9 mouse cellular contexts compared by ENCODE assay signal in genomic region chr19:36705286-36706146, GRCm38 (mm10). TPM values are rescaled to one million over a fixed set of nuclear protein-coding genes. Genes with fewer than 3 reads are reported as not detected.
A peak's percentile ranks its signal among the peaks of the same experiment; 100 is the strongest.
DNase-seq lines count a peak whose midpoint lies in the region; ATAC-seq and TF ChIP-seq lines count a peak whose summit lies in the region.
"Had no signal": no experiment of that assay in that cellular context is flagged by ENCODE, and none has a peak within 500 bp of the region (broad histone marks: within the 10 kb centered on the region; RNA-seq: fewer than 3 reads in every experiment).

No protein-coding gene starts in this region.

- 84% methylated on average over 17 of the region's 17 CpGs for WGBS in forebrain, embryonic 11.5 days
- 80% methylated on average over 17 of the region's 17 CpGs for WGBS in forebrain, embryonic 12.5 days
- WGBS in heart, adult 2 months = 21% methylated on average over 17 of the region's 17 CpGs
- WGBS in stomach, embryonic 14.5 days = 52% methylated on average over 17 of the region's 17 CpGs
- 72% methylated on average over 17 of the region's 17 CpGs for WGBS in thymus, adult 2 months

- H3K4me2 ChIP-seq in forebrain, embryonic 11.5 days (ENCODE audit: low read depth, low read length, severe bottlenecking) = no peak overlapping the region
- no peak overlapping the region for H3K4me2 ChIP-seq in forebrain, embryonic 12.5 days
- no peak overlapping the region for H3K4me2 ChIP-seq in stomach, embryonic 14.5 days (replicated peaks; ENCODE audit: low read depth, low read length)
- H3K4me2 ChIP-seq: embryonic facial prominence, embryonic 12.5 days had no signal

- no peak for TF ChIP-seq EP300 in heart, adult 2 months (IDR thresholded peaks at IDR 0.05; ENCODE audit: insufficient read depth, low read depth, low read length)

- no peak for TF ChIP-seq POLR2A in heart, adult 2 months (IDR thresholded peaks at IDR 0.05; ENCODE audit: insufficient read depth, low read depth, low read length)
- no peak for TF ChIP-seq POLR2A in thymus, adult 2 months (IDR thresholded peaks at IDR 0.05; ENCODE audit: control insufficient read depth, extremely low read depth, insufficient read depth, low read length, poor library complexity)

- no peaks in the 10 kb centered on the region for H3K9me3 ChIP-seq in forebrain, embryonic 11.5 days (ENCODE audit: control insufficient read depth, low read length)
- H3K9me3 ChIP-seq in forebrain, embryonic 12.5 days = peaks cover 6% of the 10 kb centered on the region
- H3K9me3 ChIP-seq in stomach, embryonic 14.5 days (ENCODE audit: control insufficient read depth, low read depth, low read length) = no peaks in the 10 kb centered on the region
- H3K9me3 ChIP-seq: embryonic facial prominence, embryonic 12.5 days had no signal

- TF ChIP-seq CTCF in heart, adult 2 months (IDR thresholded peaks at IDR 0.05) = no peak
- TF ChIP-seq CTCF in thymus, adult 2 months (IDR thresholded peaks at IDR 0.05; ENCODE audit: borderline replicate concordance, control insufficient read depth, extremely low read depth, insufficient read depth, low read length, poor library complexity) = no peak

- no peak overlapping the region for H3K9ac ChIP-seq in forebrain, embryonic 11.5 days (ENCODE audit: low read length)
- no peak overlapping the region for H3K9ac ChIP-seq in forebrain, embryonic 12.5 days
- H3K9ac ChIP-seq in heart, adult 2 months (ENCODE audit: low read depth, low read length) = no peak overlapping the region
- H3K9ac ChIP-seq in stomach, embryonic 14.5 days (replicated peaks; ENCODE audit: low read depth, low read length) = no peak overlapping the region
- H3K9ac ChIP-seq: embryonic facial prominence, embryonic 12.5 days had no signal

- no peaks in the 10 kb centered on the region for H3K4me1 ChIP-seq in forebrain, embryonic 11.5 days (replicated peaks; ENCODE audit: control insufficient read depth, insufficient read depth, low read length)
- no peaks in the 10 kb centered on the region for H3K4me1 ChIP-seq in forebrain, embryonic 12.5 days
- H3K4me1 ChIP-seq in heart, adult 2 months (ENCODE audit: control insufficient read depth, insufficient read depth, low read length) = peaks cover 10% of the 10 kb centered on the region
- H3K4me1 ChIP-seq in stomach, embryonic 14.5 days (ENCODE audit: control insufficient read depth, insufficient read depth, low read length) = peaks cover 27% of the 10 kb centered on the region
- H3K4me1 ChIP-seq in thymus, adult 2 months (replicated peaks; ENCODE audit: control insufficient read depth, insufficient read depth, low read length) = no peaks in the 10 kb centered on the region

- intact Hi-C loops in heart, adult 2 months (cut with DNase I) = no loop called here

- H3K79me2 ChIP-seq in heart, adult 2 months (replicated peaks; ENCODE audit: control insufficient read depth, insufficient read depth, low read length) = no peaks in the 10 kb centered on the region

- H3K27ac ChIP-seq in forebrain, embryonic 11.5 days (ENCODE audit: low read depth, low read length) = no peak overlapping the region
- no peak overlapping the region for H3K27ac ChIP-seq in forebrain, embryonic 12.5 days
- H3K27ac ChIP-seq in heart, adult 2 months = peak overlapping the region; percentile 65
- H3K27ac ChIP-seq in stomach, embryonic 14.5 days (ENCODE audit: low read length) = peak overlapping the region; percentile 52; the same call in 1 of the 2 replicates
- no peak overlapping the region for H3K27ac ChIP-seq in thymus, adult 2 months (ENCODE audit: control insufficient read depth, insufficient read depth, low read length)
- H3K27ac ChIP-seq: embryonic facial prominence, embryonic 12.5 days had no signal

- DNase-seq in forebrain, embryonic 11.5 days (ENCODE audit: low spot score) = peak; percentile 32
- peak; percentile 23 for DNase-seq in CD4-positive helper T cell, adult 2 months (ENCODE audit: low read depth, low spot score)
- peak in 1 of 2 experiments; percentile 41 for DNase-seq in heart, adult 2 months
- DNase-seq in kidney, postnatal 14 days = peak; percentile 29
- no peak for DNase-seq in cerebellum, postnatal 36 days
- DNase-seq in thymus, adult 2 months = no peak

- ATAC-seq in forebrain, embryonic 11.5 days (replicated peaks; ENCODE audit: low FRiP score) = no peak
- ATAC-seq in forebrain, embryonic 12.5 days (ENCODE audit: low FRiP score) = no peak
- ATAC-seq in stomach, embryonic 14.5 days (ENCODE audit: insufficient number of reproducible peaks, insufficient read depth, low FRiP score, low read depth) = peak; percentile 50; the same call in 1 of the 2 replicates

- H3K36me3 ChIP-seq in forebrain, embryonic 11.5 days (ENCODE audit: control insufficient read depth, insufficient read depth, low read length) = no peaks in the 10 kb centered on the region
- no peaks in the 10 kb centered on the region for H3K36me3 ChIP-seq in forebrain, embryonic 12.5 days (replicated peaks)
- no peaks in the 10 kb centered on the region for H3K36me3 ChIP-seq in heart, adult 2 months (ENCODE audit: control insufficient read depth, insufficient read depth, low read length)
- H3K36me3 ChIP-seq in stomach, embryonic 14.5 days (ENCODE audit: control insufficient read depth, insufficient read depth, low read length) = no peaks in the 10 kb centered on the region
- no peaks in the 10 kb centered on the region for H3K36me3 ChIP-seq in thymus, adult 2 months (ENCODE audit: control insufficient read depth, insufficient read depth, low read length)
- H3K36me3 ChIP-seq: embryonic facial prominence, embryonic 12.5 days had no signal

- H3K27me3 ChIP-seq in forebrain, embryonic 11.5 days (ENCODE audit: control insufficient read depth, insufficient read depth, low read length) = no peaks in the 10 kb centered on the region
- H3K27me3 ChIP-seq in forebrain, embryonic 12.5 days = no peaks in the 10 kb centered on the region
- no peaks in the 10 kb centered on the region for H3K27me3 ChIP-seq in heart, adult 2 months (ENCODE audit: control insufficient read depth, insufficient read depth, low read length)
- no peaks in the 10 kb centered on the region for H3K27me3 ChIP-seq in stomach, embryonic 14.5 days (ENCODE audit: control insufficient read depth, insufficient read depth, low read length)
- H3K27me3 ChIP-seq in thymus, adult 2 months (ENCODE audit: control insufficient read depth, insufficient read depth, low read length) = no peaks in the 10 kb centered on the region
- H3K27me3 ChIP-seq: embryonic facial prominence, embryonic 12.5 days had no signal

- H3K4me3 ChIP-seq in forebrain, embryonic 11.5 days (ENCODE audit: low read depth, low read length) = no peak overlapping the region
- H3K4me3 ChIP-seq in forebrain, embryonic 12.5 days (replicated peaks) = no peak overlapping the region
- peak overlapping the region; percentile 30; the same call in 1 of the 2 replicates for H3K4me3 ChIP-seq in heart, adult 2 months
- H3K4me3 ChIP-seq in stomach, embryonic 14.5 days (ENCODE audit: low read depth, low read length) = no peak overlapping the region
- H3K4me3 ChIP-seq in thymus, adult 2 months (ENCODE audit: control insufficient read depth, insufficient read depth, low read length) = no peak overlapping the region
- H3K4me3 ChIP-seq: embryonic facial prominence, embryonic 12.5 days had no signal

RNA-seq across cellular contexts. Expression of gene Ppp1r3c, which starts 30.9 kb away (rescaled TPM):
- 2.0 and 2.1 TPM in 2 replicates for polyA plus RNA-seq in forebrain, embryonic 11.5 days (2014; fragmentation: Nextera tagmentation; extraction: Ambion mirVana)
- 2.4 and 2.5 TPM in 2 replicates for polyA plus RNA-seq in forebrain, embryonic 12.5 days (2016; fragmentation: Nextera tagmentation; extraction: Ambion mirVana)
- total RNA-seq in heart, adult 2 months (2021) = 100 to 1,000 TPM in 1 of 2 experiments, 10 to 100 TPM in 1; 90.4 to 152 TPM
- 49.7 and 99.7 TPM in 2 replicates for polyA plus RNA-seq in heart, adult 2 months (2012; rRNA removed)
- polyA plus RNA-seq in stomach, embryonic 14.5 days (2014; fragmentation: Nextera tagmentation; extraction: Ambion mirVana) = 21.9 and 29.8 TPM in 2 replicates
- polyA plus RNA-seq in thymus, adult 2 months (2012; rRNA removed) = 1.9 and 2.8 TPM in 2 replicates

Comparison
In these comparisons a context has a peak if more than half of its experiments do, and no peak if none do; other contexts are left out.
1. DNase-seq: peak in forebrain, embryonic 11.5 days (single experiment), CD4-positive helper T cell, adult 2 months (single experiment) and kidney, postnatal 14 days (single experiment); none in cerebellum, postnatal 36 days (0 of 2) and thymus, adult 2 months (single experiment).
2. H3K27ac ChIP-seq: peak in heart, adult 2 months (single experiment) and stomach, embryonic 14.5 days (single experiment); none in forebrain, embryonic 11.5 days (single experiment), forebrain, embryonic 12.5 days (single experiment) and thymus, adult 2 months (single experiment).